Mouse (Mus musculus) forebrain, embryonic 14.5 days (tissue): ENCODE measurements around the gene Sept3. TPM values are rescaled to one million over a fixed set of nuclear protein-coding genes. Genes with fewer than 3 reads are reported as not detected.

Experiments used
- ATAC-seq: fragments of 200-750 bp; cut with Nextera tagmentation; 2 replicates; pipeline ENCODE4 v1.8.0; 2017; ENCODE audit warnings: mild to moderate bottlenecking, moderate library complexity
- DNase-seq: peaks from one replicate; pipeline ENCODE4 v3.0.0-alpha.2; 2015; ENCODE audit warnings: low spot score
- H3K27ac ChIP-seq: fragments of 300-500 bp; sonication (generic); 2 replicates; pipeline ENCODE4 v1.5.1; 2014; ENCODE audit warnings: low read depth, mild to moderate bottlenecking, control low read depth, low read length, moderate library complexity
- H3K27me3 ChIP-seq: fragments of 300-500 bp; sonication (generic); replicated peaks from 2 replicates; pipeline ENCODE4 v1.6.1; 2014; ENCODE audit warnings: low read length, control low read depth, mixed read lengths; ENCODE audit not compliant: control insufficient read depth, insufficient read depth
- H3K36me3 ChIP-seq: fragments of 300-500 bp; sonication (generic); 2 replicates; pipeline ENCODE4 v1.6.1; 2014; ENCODE audit warnings: low read length, control low read depth; ENCODE audit not compliant: control insufficient read depth, insufficient read depth
- H3K4me1 ChIP-seq: fragments of 300-500 bp; sonication (generic); 2 replicates; pipeline ENCODE4 v1.6.1; 2014; ENCODE audit warnings: antibody characterized with exemption, low read length, control low read depth; ENCODE audit not compliant: control insufficient read depth, insufficient read depth
- H3K4me2 ChIP-seq: fragments of 300-500 bp; sonication (generic); 2 replicates; pipeline ENCODE4 v1.6.1; 2014; ENCODE audit warnings: mild to moderate bottlenecking, control low read depth, low read length
- H3K4me3 ChIP-seq: fragments of 300-500 bp; sonication (generic); 2 replicates; pipeline ENCODE4 v1.5.1; 2014; ENCODE audit warnings: low read depth, low read length, control low read depth
- H3K9ac ChIP-seq: fragments of 300-500 bp; sonication (generic); 2 replicates; pipeline ENCODE4 v1.6.1; 2014; ENCODE audit warnings: mild to moderate bottlenecking, low read length, control low read depth, moderate library complexity
- H3K9me3 ChIP-seq: fragments of 300-500 bp; sonication (generic); replicated peaks from 2 replicates; pipeline ENCODE4 v1.6.1; 2016; ENCODE audit warnings: low read length, control low read depth, mixed read lengths; ENCODE audit not compliant: control insufficient read depth
- WGBS: fragments of 180-500 bp; shearing (Covaris S2); extraction: QIAGEN DNeasy Blood & Tissue Kit; methylation state at CpG from one replicate; pipeline ENCODE4 v1.1.7; 2014; 5-methylcytosine and 5-hydroxymethylcytosine counted together
- polyA plus RNA-seq: library from polyadenylated mRNA; unstranded; fragments of >200 nt; fragmentation: Nextera tagmentation; extraction: Ambion mirVana; gene quantifications from 2 replicates; pipeline ENCODE4 v1.2.1, GENCODE M21; 2014

Gene Sept3
- polyA plus RNA-seq, 1 experiment from 2014 or later = 225 TPM

- ATAC-seq = no peak
- Histone ChIP-seq H3K36me3 (peaks cover 17% of the 10 kb centered on the region), H3K9me3 (no peaks in the 10 kb centered on the region), H3K4me3 (no peak overlapping the region), H3K4me1 (peaks cover 9% of the 10 kb centered on the region; the same call in 1 of the 2 replicates), H3K27me3 (peaks cover 17% of the 10 kb centered on the region), H3K4me2 (no peak overlapping the region), H3K27ac (no peak overlapping the region), H3K9ac (no peak overlapping the region)
- DNase-seq = no peak
- WGBS = 72% methylated on average over 8 of the region's 8 CpGs
Measured at GRCm38 (mm10) chr15:82339634-82340254, 65.1 kb downstream of the Sept3 start.

DNA sequence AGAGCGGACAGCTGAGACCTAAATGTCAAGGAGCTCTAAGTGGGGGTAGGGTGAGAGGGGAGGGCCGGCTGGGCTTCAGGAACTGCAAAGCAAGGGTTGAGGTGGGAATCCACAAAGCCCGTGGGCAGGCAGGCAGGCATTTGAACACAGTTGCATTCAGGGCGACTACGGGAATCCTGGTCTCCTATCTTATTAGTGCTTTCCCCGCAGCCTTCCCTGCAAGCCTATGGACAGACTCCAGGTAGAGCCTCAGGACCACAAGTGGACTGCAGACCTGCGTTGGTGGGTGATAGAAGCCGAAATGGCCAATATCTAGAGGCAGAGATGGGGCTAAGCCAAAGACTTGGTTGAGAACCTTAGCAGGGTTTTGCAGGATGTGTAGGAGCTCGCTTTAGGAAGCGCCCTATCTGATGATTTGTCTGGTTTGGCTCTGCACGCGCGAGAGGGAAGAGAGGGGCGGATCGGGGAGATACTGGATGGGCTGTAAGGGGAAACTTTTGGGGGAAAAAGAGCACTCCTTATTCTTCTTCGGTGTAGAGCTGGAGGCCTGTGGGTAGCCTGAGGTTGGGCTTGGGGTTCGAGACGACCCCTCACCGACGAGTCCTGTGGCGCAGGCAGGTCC lies 65.8 kb downstream of the Sept3 start:
- 49% methylated on average over 21 of the region's 21 CpGs for WGBS

DNA sequence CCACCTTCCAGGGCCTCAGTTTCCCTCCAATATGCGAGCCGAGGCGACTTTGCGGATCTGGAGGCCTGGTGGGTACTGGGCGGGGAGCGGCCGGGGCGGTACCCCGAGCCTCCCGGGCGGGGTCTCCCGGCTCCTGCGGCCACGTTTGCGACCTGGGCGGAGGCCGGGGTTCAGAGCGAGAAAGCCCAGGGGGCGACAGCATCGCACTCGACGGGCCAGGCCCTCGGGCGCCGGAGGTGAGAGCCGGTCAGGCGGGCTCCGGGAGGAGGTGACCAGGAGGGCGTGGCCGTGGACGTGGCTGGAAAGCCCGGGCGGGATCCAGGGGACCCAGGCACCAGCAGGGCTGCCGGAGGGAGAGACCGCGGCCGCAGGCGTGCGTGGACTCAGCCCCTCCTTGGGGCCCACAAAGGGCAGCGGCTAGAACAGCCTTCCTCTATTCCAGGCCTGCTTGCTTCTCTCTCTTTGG lies 66.4 kb downstream of the Sept3 start:
- 4% methylated on average over 35 of the region's 40 CpGs for WGBS
- no peak for DNase-seq
- peak overlapping the region; percentile 51 for H3K4me2 ChIP-seq
- H3K36me3 ChIP-seq = 0 out of 2 replicates have a peak, but pooled peaks cover 5% of the 10 kb centered on the region
- H3K4me3 ChIP-seq = peak overlapping the region; percentile 22
- H3K4me1 ChIP-seq = peaks cover 9% of the 10 kb centered on the region; the same call in 1 of the 2 replicates
- peak overlapping the region; percentile 65 for H3K9ac ChIP-seq
- no peaks in the 10 kb centered on the region for H3K9me3 ChIP-seq
- ATAC-seq = no peak
- peak overlapping the region; percentile 5; the same call in 1 of the 2 replicates for H3K27ac ChIP-seq
- peaks cover 17% of the 10 kb centered on the region for H3K27me3 ChIP-seq

More for the DNA sequence above, 65.8 kb downstream of the Sept3 start:
- Histone ChIP-seq H3K4me2 (peak overlapping the region; percentile 51), H3K4me1 (peaks cover 9% of the 10 kb centered on the region; the same call in 1 of the 2 replicates), H3K36me3 (peaks cover 9% of the 10 kb centered on the region), H3K27ac (no peak overlapping the region), H3K9ac (peak overlapping the region; percentile 65; the same call in 1 of the 2 replicates), H3K27me3 (peaks cover 17% of the 10 kb centered on the region), H3K4me3 (peak overlapping the region; percentile 22; the same call in 1 of the 2 replicates), H3K9me3 (no peaks in the 10 kb centered on the region)
- ATAC-seq (no peak), DNase-seq (no peak)

DNA sequence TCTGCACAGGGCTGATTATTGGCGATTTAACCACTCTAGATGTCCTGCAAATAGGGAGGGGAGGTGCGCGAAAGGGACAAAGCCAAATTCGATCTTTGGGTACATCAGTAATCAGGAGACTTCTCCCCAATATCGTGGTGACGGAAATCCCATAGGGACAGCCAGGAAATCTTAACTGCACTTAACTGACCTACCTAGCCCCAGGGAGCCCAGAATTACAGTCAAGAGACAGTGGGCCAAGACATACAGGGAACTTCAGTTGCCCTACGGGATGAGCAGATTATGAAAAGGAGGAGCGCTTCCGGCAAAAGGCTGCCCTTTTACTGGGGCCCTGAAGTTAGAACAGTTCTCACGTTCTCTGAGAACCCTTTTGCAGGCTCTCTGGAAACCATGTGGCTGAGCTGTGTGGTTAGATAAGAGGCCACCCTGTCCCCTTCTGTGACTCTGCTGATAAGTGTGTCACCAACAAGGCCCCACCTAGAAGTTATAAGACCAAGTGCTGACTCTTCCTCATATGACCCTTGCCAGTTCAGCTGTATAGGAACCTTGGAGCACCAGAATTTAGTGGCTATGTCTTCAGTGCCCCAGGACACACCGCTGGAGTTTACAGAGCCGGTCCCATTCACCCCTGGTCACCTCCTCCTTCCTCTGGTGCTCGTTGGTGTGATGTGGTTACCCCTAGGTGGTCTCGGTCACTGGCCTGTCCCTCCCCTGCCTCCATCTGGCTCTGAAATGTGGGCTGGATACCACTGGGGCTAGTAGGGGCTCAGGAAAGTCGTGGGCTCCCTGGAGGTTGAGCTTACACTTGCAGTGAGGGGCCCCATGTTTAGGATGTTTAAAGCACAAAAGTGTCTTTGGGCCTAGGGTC lies 67.2 kb downstream of the Sept3 start:
- Histone ChIP-seq H3K4me1 (peaks cover 12% of the 10 kb centered on the region), H3K9me3 (no peaks in the 10 kb centered on the region), H3K27me3 (peaks cover 17% of the 10 kb centered on the region), H3K9ac (peak overlapping the region; percentile 65; the same call in 1 of the 2 replicates), H3K4me3 (no peak overlapping the region), H3K27ac (no peak overlapping the region), H3K36me3 (no peaks in the 10 kb centered on the region), H3K4me2 (peak overlapping the region; percentile 51; the same call in 1 of the 2 replicates)
- WGBS = 74% methylated on average over 15 of the region's 15 CpGs
- DNase-seq (no peak), ATAC-seq (no peak)

DNA sequence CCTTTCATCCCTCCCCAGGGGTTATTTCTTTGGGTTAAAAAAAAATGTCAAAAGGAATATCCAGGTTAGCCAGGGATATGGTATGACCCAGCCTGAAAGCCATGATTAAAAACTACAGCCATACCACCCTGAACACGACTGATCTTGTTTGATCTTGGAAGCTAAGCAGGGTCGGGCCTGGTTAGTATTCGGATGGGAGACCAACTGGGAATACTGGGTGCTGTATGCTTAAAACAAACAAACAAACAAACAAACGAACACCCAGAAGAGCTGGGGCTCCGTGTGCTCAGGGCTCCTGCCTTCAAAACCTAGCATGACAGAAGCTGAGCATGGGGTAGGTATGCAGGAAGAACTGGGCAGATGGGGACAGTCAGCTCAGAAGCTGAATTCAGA lies 67.8 kb downstream of the Sept3 start:
- Histone ChIP-seq H3K27ac (no peak overlapping the region), H3K4me1 (peaks cover 17% of the 10 kb centered on the region), H3K4me2 (no peak overlapping the region), H3K4me3 (no peak overlapping the region), H3K9ac (no peak overlapping the region), H3K9me3 (no peaks in the 10 kb centered on the region), H3K27me3 (peaks cover 17% of the 10 kb centered on the region), H3K36me3 (no peaks in the 10 kb centered on the region)
- ATAC-seq (no peak), DNase-seq (no peak)
- whole genome bisulfite sequencing = 79% methylated on average over 5 of the region's 5 CpGs

DNA sequence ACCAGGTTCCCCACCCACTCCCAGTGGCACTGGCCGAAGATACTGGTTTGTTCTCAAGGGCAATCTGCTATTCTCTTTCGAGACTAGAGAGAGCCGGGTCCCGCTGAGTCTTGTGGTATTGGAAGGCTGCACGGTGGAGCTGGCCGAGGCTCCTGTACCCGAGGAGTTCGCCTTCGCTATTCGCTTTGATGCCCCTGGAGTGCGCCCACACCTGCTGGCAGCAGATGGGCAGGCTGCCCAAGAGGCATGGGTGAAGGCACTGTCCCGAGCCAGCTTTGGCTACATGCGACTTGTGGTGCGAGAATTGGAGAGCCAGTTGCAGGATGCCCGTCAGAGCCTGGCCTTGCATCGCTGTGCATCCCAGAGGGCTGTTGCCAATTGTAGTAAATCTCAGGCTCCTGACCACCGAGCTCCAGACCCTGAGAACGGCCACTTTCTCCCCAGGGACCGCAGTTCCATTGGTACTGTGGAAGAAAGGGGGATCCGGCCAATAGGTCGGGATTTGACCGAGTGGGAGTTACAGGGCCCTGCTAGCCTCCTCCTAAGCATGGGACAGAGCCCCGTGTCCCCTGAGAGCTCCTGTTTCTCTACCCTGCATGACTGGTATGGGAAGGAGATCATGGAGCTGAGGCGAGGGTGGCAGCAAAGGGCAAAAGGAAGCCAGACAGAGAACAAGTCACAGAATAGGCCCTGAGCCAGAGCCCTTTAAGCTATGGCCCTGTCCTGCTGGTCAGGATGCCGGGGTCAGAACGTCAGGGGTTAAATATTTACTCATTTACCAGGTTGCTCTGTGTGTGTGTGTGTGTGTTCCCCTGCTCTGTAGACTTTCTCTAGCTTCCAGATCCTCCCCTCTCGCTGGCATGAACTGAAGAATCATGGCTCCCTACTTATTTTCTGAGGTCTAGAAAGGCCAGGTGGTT lies 68.9 kb downstream of the Sept3 start:
- ATAC-seq = no peak
- 93% methylated on average over 27 of the region's 27 CpGs for WGBS

More for the DNA sequence above, 68.9 kb downstream of the Sept3 start:
- H3K27ac ChIP-seq = no peak overlapping the region
- DNase-seq = no peak
- peaks cover 10% of the 10 kb centered on the region for H3K36me3 ChIP-seq
- peaks cover 17% of the 10 kb centered on the region for H3K27me3 ChIP-seq
- H3K4me2 ChIP-seq = no peak overlapping the region
- no peak overlapping the region for H3K4me3 ChIP-seq
- H3K4me1 ChIP-seq = peaks cover 11% of the 10 kb centered on the region
- H3K9me3 ChIP-seq = no peaks in the 10 kb centered on the region
- H3K9ac ChIP-seq = no peak overlapping the region
